Mouse (Mus musculus) thymus, adult 2 months (tissue): ENCODE results near the gene Trim65. TPM values are rescaled to one million over a fixed set of nuclear protein-coding genes. Genes with fewer than 3 reads are reported as not detected.

Experiments used
- DNase-seq: peaks from one replicate; pipeline ENCODE4 v3.0.0; 2021
- H3K27ac ChIP-seq: fragments of 200-500 bp; 2 replicates; pipeline ENCODE4 v1.5.1; 2012; ENCODE audit warnings: low read length, control low read depth; ENCODE audit not compliant: control insufficient read depth, insufficient read depth
- H3K27me3 ChIP-seq: fragments of 200-500 bp; 2 replicates; pipeline ENCODE4 v1.6.1; 2012; ENCODE audit warnings: mild to moderate bottlenecking, low read length, moderate library complexity, mixed read lengths; ENCODE audit not compliant: control insufficient read depth, insufficient read depth
- H3K36me3 ChIP-seq: fragments of 200-500 bp; 2 replicates; pipeline ENCODE4 v1.6.1; 2012; ENCODE audit warnings: mild to moderate bottlenecking, low read length, moderate library complexity; ENCODE audit not compliant: control insufficient read depth, insufficient read depth
- H3K4me1 ChIP-seq: fragments of 200-500 bp; replicated peaks from 2 replicates; pipeline ENCODE4 v1.6.1; 2012; ENCODE audit warnings: low read length; ENCODE audit not compliant: control insufficient read depth, insufficient read depth
- H3K4me3 ChIP-seq: fragments of 200-500 bp; 2 replicates; pipeline ENCODE4 v1.5.1; 2012; ENCODE audit warnings: mild to moderate bottlenecking, low read length, control low read depth, moderate library complexity; ENCODE audit not compliant: control insufficient read depth, insufficient read depth
- CTCF ChIP-seq: fragments of 200-500 bp; IDR thresholded peaks from 2 replicates; pipeline ENCODE4 v1.5.1; 2012; ENCODE audit warnings: mild to moderate bottlenecking, control low read depth, low read length, moderate library complexity, borderline replicate concordance; ENCODE audit not compliant: control insufficient read depth, poor library complexity, insufficient read depth; ENCODE audit errors: extremely low read depth
- POLR2A ChIP-seq: fragments of 200-500 bp; IDR thresholded peaks from 2 replicates; pipeline ENCODE4 v1.6.1; 2012; ENCODE audit warnings: mild to moderate bottlenecking, low read length, control low read depth, moderate library complexity; ENCODE audit not compliant: control insufficient read depth, poor library complexity, insufficient read depth; ENCODE audit errors: extremely low read depth
- WGBS: fragments of 180-500 bp; shearing (Covaris S2); methylation state at CpG from one replicate; pipeline ENCODE4 v1.1.7; 2018; 5-methylcytosine and 5-hydroxymethylcytosine counted together
- polyA plus RNA-seq: library from polyadenylated mRNA; depleted of rRNA; stranded (reverse); fragments of >200 nt; gene quantifications from 2 replicates; pipeline ENCODE4 v1.2.3, GENCODE M21; 2012

The Trim65 gene
- polyA plus RNA-seq, 1 experiment: 24.5 TPM

GRCm38 (mm10) chr11:116106154-116106962 is 24.6 kb downstream of the Trim65 start:
- 94% methylated on average over 32 of the region's 32 CpGs for WGBS
- no peak for DNase-seq
- H3K36me3 ChIP-seq: no peaks in the 10 kb centered on the region
- H3K4me1 ChIP-seq: peaks cover 8% of the 10 kb centered on the region; the same call in 1 of the 2 replicates
- no peak overlapping the region for H3K4me3 ChIP-seq
- H3K27me3 ChIP-seq: peaks cover 11% of the 10 kb centered on the region; the same call in 1 of the 2 replicates
- H3K27ac ChIP-seq: no peak overlapping the region
- TF ChIP-seq POLR2A: no peak
- TF ChIP-seq CTCF: no peak

- TF ChIP-seq CTCF: no peak
- no peak for TF ChIP-seq POLR2A
- peaks cover 8% of the 10 kb centered on the region; the same call in 1 of the 2 replicates for H3K4me1 ChIP-seq
- H3K36me3 ChIP-seq: no peaks in the 10 kb centered on the region
- H3K4me3 ChIP-seq: no peak overlapping the region
- peaks cover 7% of the 10 kb centered on the region; the same call in 1 of the 2 replicates for H3K27me3 ChIP-seq
- no peak for DNase-seq
- H3K27ac ChIP-seq: no peak overlapping the region
- WGBS: 84% methylated on average over 2 of the region's 2 CpGs
These were observed 25.9 kb downstream of the Trim65 start for GRCm38 (mm10) chr11:116105065-116105464.

GRCm38 (mm10) chr11:116104006-116104646 is 26.8 kb downstream of the Trim65 start:
- WGBS: 46% methylated on average over 14 of the region's 14 CpGs
- H3K4me1 ChIP-seq: no peaks in the 10 kb centered on the region
- H3K4me3 ChIP-seq: no peak overlapping the region
- no peak for DNase-seq
- H3K27me3 ChIP-seq: no peaks in the 10 kb centered on the region; the same call in 1 of the 2 replicates
- H3K36me3 ChIP-seq: no peaks in the 10 kb centered on the region
- H3K27ac ChIP-seq: no peak overlapping the region
- no peak for TF ChIP-seq POLR2A
- no peak for TF ChIP-seq CTCF

DNA sequence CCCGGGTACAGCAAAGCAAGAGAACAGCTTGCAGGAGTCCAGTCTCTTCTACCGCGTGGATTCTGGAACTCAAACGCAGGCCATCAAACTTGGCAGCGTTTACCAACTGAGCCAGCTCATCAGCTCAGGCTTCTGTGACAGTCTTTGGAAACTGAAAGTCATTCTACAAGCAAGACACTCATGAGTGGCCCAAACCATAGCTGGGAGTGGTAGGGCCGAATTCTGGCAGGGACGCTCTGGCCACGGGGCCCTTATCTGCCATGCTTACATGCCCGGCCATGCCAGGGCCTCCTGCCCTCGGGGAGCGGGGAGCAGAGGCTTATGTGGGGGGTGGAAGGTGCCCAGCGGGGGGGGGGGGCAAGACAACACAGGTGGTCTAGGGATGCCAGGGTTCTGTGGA is 27.4 kb downstream of the Trim65 start:
- Histone ChIP-seq H3K27ac (no peak overlapping the region), H3K27me3 (no peaks in the 10 kb centered on the region; the same call in 1 of the 2 replicates), H3K4me1 (no peaks in the 10 kb centered on the region), H3K36me3 (no peaks in the 10 kb centered on the region), H3K4me3 (no peak overlapping the region)
- no peak for DNase-seq
- TF ChIP-seq POLR2A: no peak
- TF ChIP-seq CTCF: no peak
- 76% methylated on average over 12 of the region's 12 CpGs for WGBS

DNA sequence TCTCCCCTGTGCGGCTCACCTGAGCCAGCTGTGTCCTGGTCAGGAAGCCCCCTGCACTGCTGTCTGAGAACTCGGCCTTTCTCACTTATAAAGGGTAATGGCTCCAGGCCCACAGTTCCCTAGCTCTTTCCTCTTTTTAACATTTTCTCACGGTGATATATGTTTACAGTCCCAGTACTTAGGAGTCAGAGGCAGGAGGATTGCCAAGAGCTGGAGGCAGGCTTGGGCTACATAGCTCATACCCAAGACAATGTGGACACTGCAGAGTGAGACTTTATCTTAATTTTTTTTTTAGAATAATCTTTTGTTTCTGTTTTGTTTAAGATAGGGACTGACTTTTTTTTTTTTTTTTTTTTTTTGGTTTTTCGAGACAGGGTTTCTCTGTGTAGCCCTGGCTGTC is 28.5 kb downstream of the Trim65 start:
- Histone ChIP-seq H3K27me3 (no peaks in the 10 kb centered on the region), H3K27ac (peak overlapping the region; percentile 13; the same call in 1 of the 2 replicates), H3K4me3 (no peak overlapping the region), H3K4me1 (no peaks in the 10 kb centered on the region), H3K36me3 (no peaks in the 10 kb centered on the region)
- 45% methylated on average over 3 of the region's 4 CpGs for WGBS
- no peak for TF ChIP-seq CTCF
- TF ChIP-seq POLR2A: no peak
- DNase-seq: no peak

DNA sequence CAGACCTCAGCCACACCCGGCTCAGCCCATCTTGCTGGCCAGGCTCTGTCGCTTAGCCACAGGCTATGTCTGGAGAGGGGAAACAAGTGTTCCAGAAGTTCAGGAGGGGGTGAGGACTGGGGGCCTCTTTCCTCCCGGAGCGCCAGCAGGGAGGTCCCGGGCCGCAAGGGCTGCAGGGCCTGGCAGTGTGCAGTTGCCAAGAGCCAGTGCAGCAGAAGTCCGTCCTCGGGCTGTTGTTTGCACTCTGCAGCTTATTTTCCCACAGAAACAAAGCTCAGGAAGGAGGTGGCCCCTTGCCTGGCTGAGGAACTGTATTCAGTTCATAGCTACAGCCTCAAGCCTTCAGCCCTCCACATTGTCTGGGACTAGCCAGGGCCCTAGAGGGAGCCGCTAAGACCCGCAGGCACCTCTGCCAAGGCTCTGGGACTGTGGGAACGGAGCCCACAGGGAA is 29.0 kb downstream of the Trim65 start:
- Histone ChIP-seq H3K36me3 (no peaks in the 10 kb centered on the region), H3K27me3 (no peaks in the 10 kb centered on the region), H3K4me3 (no peak overlapping the region), H3K4me1 (no peaks in the 10 kb centered on the region), H3K27ac (peak overlapping the region; percentile 13; the same call in 1 of the 2 replicates)
- DNase-seq: no peak
- WGBS: 55% methylated on average over 11 of the region's 11 CpGs
- no peak for TF ChIP-seq CTCF
- no peak for TF ChIP-seq POLR2A
